Mouse (Mus musculus) adipocyte (in vitro differentiated cells): ENCODE measurements around the gene BC025446.
"Not testable (repeated sequence)": the region's sequence is repeated elsewhere in the genome, so short reads cannot be mapped to it uniquely, and the experiment has no call there.

Experiments used
- DNase-seq: peaks from one replicate; pipeline ENCODE4 v3.0.0-alpha.2; 2016; ENCODE audit warnings: low spot score

The BC025446 gene

GRCm38 (mm10) chr15:75215778-75216691 lies at the start of gene BC025446:
Gene BC025446, plus strand, starts transcription at chr15:75216376.
- no peak for DNase-seq

- peak; percentile 60 for DNase-seq
These were observed 40.7 kb upstream of the BC025446 start for GRCm38 (mm10) chr15:75175506-75175905.

DNA sequence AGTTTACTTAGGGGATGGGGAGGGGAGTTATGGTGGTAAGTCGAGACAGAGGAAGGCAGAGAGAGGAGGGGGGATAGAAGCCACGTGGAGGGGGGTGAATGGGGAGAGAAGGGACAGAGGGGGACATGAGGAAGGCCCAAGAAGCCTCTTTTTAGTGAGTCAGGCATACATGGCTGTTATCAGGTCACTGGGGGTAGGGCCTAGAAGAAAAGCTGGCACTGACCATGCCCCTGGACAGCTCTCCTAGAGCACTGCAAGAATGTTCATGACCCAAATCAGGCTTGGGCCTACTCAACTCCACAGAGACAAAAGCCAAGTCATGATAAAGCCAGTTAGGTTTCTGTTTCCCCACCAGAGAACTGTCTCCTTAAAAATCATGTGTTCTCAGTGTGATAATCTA lies 29.9 kb upstream of the BC025446 start:
- no peak for DNase-seq

- DNase-seq, result peak; percentile 24
These were observed 27.1 kb upstream of the BC025446 start for GRCm38 (mm10) chr15:75189116-75189515.

DNA sequence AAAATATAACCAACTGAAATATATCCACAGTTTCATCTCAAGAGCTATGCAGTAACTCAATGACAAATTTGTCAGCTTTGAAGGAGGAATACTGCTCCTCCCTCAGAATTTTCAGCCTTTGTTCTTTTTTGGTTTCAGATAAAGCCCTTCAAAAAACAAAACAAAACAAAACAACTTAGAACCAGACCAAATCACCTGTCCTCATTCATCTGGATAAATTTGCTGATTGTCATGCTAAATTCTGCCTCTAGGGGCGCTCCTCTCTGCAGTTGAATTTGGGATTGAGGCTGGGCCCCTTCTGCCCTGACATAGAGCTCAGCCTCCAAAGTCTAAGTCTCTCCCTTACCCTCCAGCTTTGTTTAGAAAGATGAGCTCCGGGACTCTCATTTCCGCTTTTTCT lies 25.6 kb upstream of the BC025446 start:
- not testable (repeated sequence) for DNase-seq

DNA sequence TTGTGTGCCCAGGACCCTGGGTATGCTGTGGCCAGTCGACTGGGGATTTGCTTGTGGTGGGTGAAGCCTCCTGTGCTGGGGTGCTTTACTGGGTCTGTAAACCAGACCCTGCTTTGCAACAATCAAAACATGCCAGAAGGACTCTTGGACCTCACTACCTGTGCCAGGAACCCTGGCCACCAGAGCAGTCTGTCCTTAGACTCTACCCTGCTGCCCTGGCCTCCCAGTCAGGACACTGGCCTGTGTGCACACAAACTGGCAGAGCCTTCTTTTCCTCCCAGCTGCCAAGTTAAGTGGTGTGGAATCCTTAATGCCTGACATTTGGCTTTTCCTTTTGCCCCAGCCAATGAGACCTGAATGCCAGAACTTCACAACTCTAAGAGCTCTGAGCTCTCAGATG lies 655 bp downstream of the BC025446 start:
- peak; percentile 12 for DNase-seq

DNA sequence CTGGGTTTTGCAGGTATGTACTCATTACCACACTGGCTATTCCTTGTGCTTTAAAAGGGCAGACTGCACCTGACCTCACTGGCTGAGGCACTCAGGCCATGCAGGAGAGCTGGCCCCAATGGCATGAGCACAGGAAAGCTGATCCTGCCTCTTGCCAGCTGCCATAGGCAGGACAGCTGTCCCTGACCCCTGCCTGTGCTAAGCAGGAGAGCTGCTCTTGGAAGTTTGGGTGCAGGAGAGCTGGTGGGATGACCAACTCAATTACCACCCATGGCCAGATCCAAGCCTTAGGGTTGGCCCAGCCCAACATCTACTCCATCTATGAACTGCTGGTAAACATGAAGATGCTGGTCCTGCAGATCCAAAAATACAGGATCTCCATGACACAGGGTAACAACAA lies 5.8 kb downstream of the BC025446 start:
- DNase-seq, result no peak

DNA sequence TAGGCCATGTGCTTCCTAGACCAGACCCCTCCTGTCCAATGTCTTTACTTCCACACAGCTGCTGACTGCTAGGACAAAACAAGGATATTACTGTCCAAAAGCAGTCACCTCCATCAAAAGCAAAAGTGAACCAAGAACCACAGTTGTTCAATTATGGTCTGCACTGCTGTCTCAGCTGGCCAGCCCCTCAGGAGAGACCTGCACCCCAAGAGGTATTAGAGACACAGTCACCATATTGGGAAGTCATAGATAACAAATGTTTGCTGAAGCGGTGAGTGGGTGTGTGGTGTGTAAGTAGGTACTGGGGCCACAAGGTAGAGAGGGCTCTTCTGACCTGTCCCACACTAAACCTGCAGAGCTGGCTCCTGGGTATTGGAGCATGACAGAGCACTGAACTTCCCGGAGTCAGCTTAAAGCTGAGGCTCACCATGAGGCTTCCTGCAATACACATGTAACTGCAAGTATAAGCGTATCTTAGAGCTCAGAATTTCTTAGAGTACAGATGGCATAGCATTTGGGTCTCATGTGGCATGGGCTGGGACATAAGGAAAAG lies 21.6 kb downstream of the BC025446 start:
- no peak for DNase-seq

- DNase-seq, result no peak
These were observed 24.4 kb downstream of the BC025446 start for GRCm38 (mm10) chr15:75240558-75240957.

GRCm38 (mm10) chr15:75242756-75243640 lies 26.8 kb downstream of the BC025446 start:
- DNase-seq, result no peak

DNA sequence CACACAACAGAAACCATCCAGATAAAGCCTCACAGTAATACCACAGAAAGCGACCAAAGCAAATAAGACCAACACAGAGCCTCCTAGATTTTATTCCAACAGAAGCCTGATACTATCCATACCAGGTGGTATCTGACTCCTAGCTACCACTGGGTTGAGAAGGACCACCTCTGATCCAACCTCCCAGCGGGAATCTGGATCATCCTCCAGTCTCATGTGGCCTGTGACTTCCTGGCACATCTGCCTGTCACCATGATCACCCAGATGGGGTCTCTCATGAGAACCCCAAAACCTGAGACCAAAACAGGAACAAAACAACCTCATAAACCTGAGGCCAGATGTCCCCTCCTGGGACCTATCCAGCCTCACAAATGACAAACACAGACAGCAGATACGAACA lies 38.5 kb downstream of the BC025446 start:
- no peak for DNase-seq

- no peak for DNase-seq
These were observed 49.7 kb downstream of the BC025446 start for GRCm38 (mm10) chr15:75265863-75266262.

GRCm38 (mm10) chr15:75266626-75267025 lies 50.5 kb downstream of the BC025446 start:
- no peak for DNase-seq

DNA sequence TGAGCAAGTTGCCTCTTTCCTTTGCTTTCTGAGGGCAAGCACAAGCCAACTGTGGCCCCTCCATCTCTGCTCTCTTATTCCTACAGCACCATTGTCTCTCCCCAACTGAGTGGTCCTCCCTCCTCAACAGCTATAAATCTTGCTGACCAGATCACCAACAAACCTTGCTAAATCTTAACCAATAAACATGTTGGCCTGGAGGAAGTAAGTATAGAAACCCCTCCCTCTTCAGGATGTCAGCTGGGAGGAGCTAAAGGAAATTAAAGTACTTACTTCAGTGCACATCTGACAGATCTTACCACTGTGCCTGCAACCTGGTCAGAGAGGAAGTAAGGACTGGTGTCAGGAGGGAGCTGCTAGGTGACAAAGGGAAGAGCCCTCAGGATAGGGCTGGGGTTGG lies 51.9 kb downstream of the BC025446 start, which contains the start of gene Ly6f:
Gene Ly6f, plus strand, starts transcription at position 301 of the 400 bp plus-strand sequence.
- no peak for DNase-seq

DNA sequence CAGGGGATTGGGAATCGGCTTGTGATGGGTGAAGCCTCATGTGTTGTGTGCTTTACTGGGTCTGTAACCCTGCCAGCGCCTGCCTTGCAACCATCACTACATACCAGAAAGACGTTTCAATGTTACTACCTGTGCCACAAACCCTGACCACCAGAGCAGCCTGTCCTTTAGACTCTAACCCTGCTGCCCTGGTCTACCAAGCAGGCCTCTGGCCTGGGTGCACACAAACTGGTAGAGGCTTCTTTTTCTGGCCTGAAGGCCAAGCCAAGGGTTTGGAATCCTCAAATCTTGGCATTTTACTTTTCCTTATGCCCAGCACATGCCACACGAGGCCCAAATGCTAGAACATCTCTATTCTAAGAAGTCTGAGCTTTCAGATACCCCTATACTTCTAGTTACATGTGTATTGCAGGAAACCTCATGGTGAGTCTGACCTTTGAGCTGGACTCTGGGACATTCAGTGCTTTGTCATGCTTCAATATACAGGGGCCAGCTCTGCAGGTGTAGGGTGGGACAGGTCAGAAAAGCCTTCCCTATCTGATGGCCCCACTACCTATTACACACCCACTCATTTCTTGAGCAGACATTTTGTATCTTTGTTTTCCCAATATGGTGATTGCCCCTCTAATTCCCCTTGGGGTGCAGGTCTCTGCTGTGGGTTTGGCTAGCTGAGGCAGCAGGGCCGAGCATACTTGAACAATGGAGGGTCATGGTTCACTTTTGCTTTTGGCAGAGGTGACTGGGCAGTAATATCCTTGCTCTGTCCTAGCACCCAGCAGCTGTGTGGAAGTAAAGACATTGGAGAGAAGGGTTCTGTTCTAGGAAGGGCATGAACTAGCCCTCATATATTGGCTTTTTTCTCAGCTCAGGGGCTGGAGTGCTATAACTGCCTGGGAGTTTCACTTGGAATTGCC lies 53.0 kb downstream of the BC025446 start:
- DNase-seq, result no peak

- no peak for DNase-seq
These were observed 54.0 kb downstream of the BC025446 start for GRCm38 (mm10) chr15:75270169-75270568.

- DNase-seq, result no peak
These were observed 54.7 kb downstream of the BC025446 start for GRCm38 (mm10) chr15:75270691-75271362.

DNA sequence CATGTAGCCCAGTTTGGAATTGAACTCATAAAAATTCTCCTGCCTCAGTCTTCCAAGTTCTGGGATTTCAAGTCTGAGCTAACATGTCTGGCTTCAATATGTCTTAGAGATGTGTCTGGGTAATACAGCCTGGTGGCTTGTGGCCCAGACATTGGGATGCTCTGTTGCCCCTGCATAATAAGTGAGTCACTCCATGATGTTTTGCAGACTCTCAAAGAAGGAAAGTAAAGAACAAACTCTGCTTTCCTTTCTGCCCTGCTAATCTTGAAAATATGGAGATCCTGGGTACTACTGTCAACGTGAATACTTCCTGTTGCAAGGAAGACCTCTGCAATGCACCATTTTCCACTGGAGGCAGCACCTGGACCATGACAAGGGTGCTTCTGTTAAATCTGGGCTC lies 55.2 kb downstream of the BC025446 start:
- DNase-seq, result no peak

DNA sequence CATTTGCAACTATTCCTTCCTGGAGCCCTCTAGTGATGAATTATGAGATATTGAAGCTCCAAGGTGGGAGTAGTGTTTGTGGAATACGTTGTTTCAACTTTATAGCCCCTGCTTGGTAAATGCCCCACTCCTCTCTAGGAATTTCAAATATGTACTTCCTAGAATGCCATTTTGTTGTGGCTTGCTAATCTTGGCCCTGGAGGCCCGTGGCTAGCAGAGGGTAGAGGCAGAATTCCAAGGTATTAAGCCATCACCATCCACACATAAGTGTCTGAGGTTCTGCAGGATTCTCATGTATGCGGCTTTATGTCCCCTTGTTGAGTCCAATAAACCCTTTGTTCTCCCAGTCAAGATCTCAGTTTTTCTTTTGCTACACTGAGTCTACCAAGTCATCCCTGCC lies 55.7 kb downstream of the BC025446 start:
- no peak for DNase-seq
